Mouse (Mus musculus) midbrain, postnatal 0 days (tissue): ENCODE data around the gene Parvg. TPM values are rescaled to one million over a fixed set of nuclear protein-coding genes. Genes with fewer than 3 reads are reported as not detected.

Experiments used
- ATAC-seq: fragments of 200-750 bp; cut with Nextera tagmentation; 2 replicates; pipeline ENCODE4 v1.8.0; 2017; ENCODE audit warnings: moderate number of reproducible peaks, mild to moderate bottlenecking, moderate TSS enrichment, moderate library complexity; ENCODE audit not compliant: low FRiP score
- DNase-seq: peaks from one replicate; pipeline ENCODE4 v3.0.0-alpha.2; 2015; ENCODE audit warnings: low spot score
- H3K27ac ChIP-seq: fragments of 300-500 bp; sonication (generic); 2 replicates; pipeline ENCODE4 v1.5.1; 2014; ENCODE audit warnings: low read depth, mild to moderate bottlenecking, low read length, mixed read lengths
- H3K27me3 ChIP-seq: fragments of 300-500 bp; sonication (generic); 2 replicates; pipeline ENCODE4 v1.6.1; 2014; ENCODE audit warnings: low read length, control low read depth, mixed read lengths; ENCODE audit not compliant: insufficient read depth
- H3K36me3 ChIP-seq: fragments of 300-500 bp; sonication (generic); 2 replicates; pipeline ENCODE4 v1.6.1; 2014; ENCODE audit warnings: low read length, control low read depth, mixed read lengths; ENCODE audit not compliant: insufficient read depth
- H3K4me1 ChIP-seq: fragments of 300-500 bp; sonication (generic); 2 replicates; pipeline ENCODE4 v1.6.1; 2014; ENCODE audit warnings: mild to moderate bottlenecking, control low read depth, antibody characterized with exemption, low read length, mixed read lengths; ENCODE audit not compliant: insufficient read depth
- H3K4me2 ChIP-seq: fragments of 300-500 bp; sonication (generic); 2 replicates; pipeline ENCODE4 v1.6.1; 2014; ENCODE audit warnings: low read depth, mild to moderate bottlenecking, low read length, mixed read lengths; ENCODE audit not compliant: poor library complexity, severe bottlenecking
- H3K4me3 ChIP-seq: fragments of 300-500 bp; sonication (generic); 2 replicates; pipeline ENCODE4 v1.5.1; 2014; ENCODE audit warnings: low read depth, mild to moderate bottlenecking, low read length, moderate library complexity
- H3K9ac ChIP-seq: fragments of 300-500 bp; sonication (generic); replicated peaks from 2 replicates; pipeline ENCODE4 v1.6.1; 2014; ENCODE audit warnings: mild to moderate bottlenecking, low read length, moderate library complexity, mixed read lengths; ENCODE audit not compliant: poor library complexity, severe bottlenecking
- H3K9me3 ChIP-seq: fragments of 300-500 bp; sonication (generic); 2 replicates; pipeline ENCODE4 v1.6.1; 2016; ENCODE audit warnings: low read length, control low read depth
- CTCF ChIP-seq: IDR thresholded peaks from 2 replicates; pipeline ENCODE4 v1.5.1; 2016; ENCODE audit warnings: antibody characterized with exemption, mild to moderate bottlenecking
- WGBS: fragments of 180-500 bp; shearing (Covaris S2); extraction: QIAGEN DNeasy Blood & Tissue Kit; methylation state at CpG from one replicate; pipeline ENCODE4 v1.1.7; 2014; 5-methylcytosine and 5-hydroxymethylcytosine counted together
- polyA plus RNA-seq: library from polyadenylated mRNA; unstranded; fragments of >200 nt; fragmentation: Nextera tagmentation; extraction: Ambion mirVana; gene quantifications from 2 replicates; pipeline ENCODE4 v1.2.1, GENCODE M21; 2015
- total RNA-seq: library from RNA; depleted of rRNA; stranded (reverse); fragments of >200 nt; gene quantifications from 2 replicates; pipeline ENCODE4 v1.2.3, GENCODE M21; 2014

The Parvg gene
- total and polyA plus RNA-seq, 2 experiments from 2014 or later, result 1.7 TPM

GRCm38 (mm10) chr15:84301026-84301425, 22.8 kb upstream of the Parvg start:
- Histone ChIP-seq H3K9me3 (no peaks in the 10 kb centered on the region), H3K4me2 (no peak overlapping the region), H3K27ac (peak overlapping the region; percentile 63; the same call in 1 of the 2 replicates), H3K9ac (no peak overlapping the region), H3K27me3 (no peaks in the 10 kb centered on the region), H3K4me1 (peaks cover 41% of the 10 kb centered on the region), H3K4me3 (no peak overlapping the region), H3K36me3 (no peaks in the 10 kb centered on the region)
- TF ChIP-seq CTCF, result no peak
- ATAC-seq (no peak), DNase-seq (peak; percentile 79)
- WGBS, result 14% methylated on average over 7 of the region's 7 CpGs

DNA sequence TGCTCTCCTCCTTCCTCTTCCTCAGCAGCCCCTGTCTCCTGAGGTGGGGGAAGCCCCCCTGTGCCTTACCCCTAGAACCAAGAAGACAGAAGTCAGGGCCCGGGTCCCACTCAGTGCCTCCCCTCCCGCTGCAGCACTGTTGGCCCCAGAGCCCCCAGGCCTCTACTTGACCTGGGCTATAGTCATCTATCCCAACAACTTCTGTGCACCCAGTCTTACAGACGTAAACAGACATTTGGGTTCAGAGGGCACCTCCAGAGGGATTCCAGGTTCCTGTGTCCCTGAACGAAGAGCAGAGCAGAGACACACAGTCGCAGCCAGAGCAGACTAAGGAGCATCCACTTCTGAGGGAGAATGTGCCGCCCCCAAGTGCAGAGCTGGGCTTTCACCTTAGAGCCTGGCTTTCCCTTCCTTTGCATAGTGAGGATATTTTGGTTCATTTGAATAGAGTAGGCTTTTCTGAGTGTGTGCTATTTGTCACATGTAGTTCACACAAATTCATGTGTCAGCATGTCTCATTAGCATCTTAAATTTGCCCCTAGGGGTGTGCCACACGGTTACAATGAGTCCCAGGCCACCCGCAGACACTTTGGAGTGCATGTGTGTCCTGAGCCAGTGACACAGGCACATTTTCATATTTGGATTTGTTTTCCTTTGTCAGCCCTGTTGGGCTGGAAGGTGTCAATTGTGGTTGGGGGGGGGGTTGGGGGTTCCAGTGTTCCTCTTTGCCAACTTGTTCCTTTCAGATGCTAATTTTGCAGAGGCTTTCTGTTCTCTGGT, 22.0 kb upstream of the Parvg start:
- no peak for TF ChIP-seq CTCF
- Histone ChIP-seq H3K36me3 (no peaks in the 10 kb centered on the region), H3K27me3 (no peaks in the 10 kb centered on the region), H3K4me3 (no peak overlapping the region), H3K4me2 (no peak overlapping the region), H3K9ac (0 out of 2 replicates have a peak overlapping the region, but pooled peaks have one; percentile 0), H3K9me3 (no peaks in the 10 kb centered on the region), H3K4me1 (peaks cover 41% of the 10 kb centered on the region), H3K27ac (no peak overlapping the region)
- no peak for ATAC-seq
- DNase-seq, result no peak
- 24% methylated on average over 8 of the region's 8 CpGs for WGBS

DNA sequence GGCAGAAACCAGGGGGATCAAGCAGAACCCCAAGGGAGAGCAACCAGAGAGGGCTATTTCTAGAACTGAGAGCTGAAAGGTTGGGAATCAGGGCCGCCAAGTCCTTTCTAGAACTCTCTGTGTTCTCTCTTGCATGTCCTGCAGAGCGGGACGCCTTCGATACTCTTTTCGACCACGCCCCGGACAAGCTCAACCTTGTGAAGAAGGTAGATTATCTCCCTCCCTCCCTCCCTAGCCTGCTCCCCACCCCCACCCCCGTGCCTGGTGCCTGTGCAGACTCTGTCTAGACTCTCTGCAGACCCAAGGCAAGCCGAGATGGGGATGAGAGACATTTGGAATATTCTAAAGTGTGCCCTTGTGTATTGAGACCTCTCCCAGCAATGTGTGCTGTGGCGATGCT, 20.6 kb upstream of the Parvg start:
- WGBS, result 50% methylated on average over 10 of the region's 10 CpGs
- no peak overlapping the region for H3K4me2 ChIP-seq

GRCm38 (mm10) chr15:84305333-84305732, 18.5 kb upstream of the Parvg start:
- no peak overlapping the region for H3K9ac ChIP-seq
- TF ChIP-seq CTCF, result no peak
- H3K4me2 ChIP-seq, result no peak overlapping the region
- H3K9me3 ChIP-seq, result no peaks in the 10 kb centered on the region
- DNase-seq (peak; percentile 44), ATAC-seq (no peak)
- H3K36me3 ChIP-seq, result no peaks in the 10 kb centered on the region
- H3K4me3 ChIP-seq, result no peak overlapping the region
- peaks cover 24% of the 10 kb centered on the region for H3K4me1 ChIP-seq
- no peaks in the 10 kb centered on the region for H3K27me3 ChIP-seq
- WGBS, result 22% methylated on average over 10 of the region's 10 CpGs
- no peak overlapping the region for H3K27ac ChIP-seq

More for the DNA sequence above, 20.6 kb upstream of the Parvg start:
- Histone ChIP-seq H3K27ac (no peak overlapping the region), H3K4me1 (peaks cover 41% of the 10 kb centered on the region), H3K27me3 (no peaks in the 10 kb centered on the region), H3K36me3 (no peaks in the 10 kb centered on the region), H3K9ac (no peak overlapping the region), H3K9me3 (no peaks in the 10 kb centered on the region), H3K4me3 (no peak overlapping the region)
- ATAC-seq (no peak), DNase-seq (no peak)
- no peak for TF ChIP-seq CTCF

- Histone ChIP-seq H3K27ac (0 out of 2 replicates have a peak overlapping the region, but pooled peaks have one; percentile 32), H3K4me3 (no peak overlapping the region), H3K36me3 (no peaks in the 10 kb centered on the region), H3K27me3 (no peaks in the 10 kb centered on the region), H3K4me2 (no peak overlapping the region), H3K9me3 (no peaks in the 10 kb centered on the region), H3K4me1 (0 out of 2 replicates have a peak, but pooled peaks cover 3% of the 10 kb centered on the region), H3K9ac (no peak overlapping the region)
- no peak for ATAC-seq
- TF ChIP-seq CTCF, result no peak
- 61% methylated on average over 11 of the region's 11 CpGs for WGBS
- DNase-seq, result peak; percentile 81
Observed at GRCm38 (mm10) chr15:84310271-84310670, 13.6 kb upstream of the Parvg start.

DNA sequence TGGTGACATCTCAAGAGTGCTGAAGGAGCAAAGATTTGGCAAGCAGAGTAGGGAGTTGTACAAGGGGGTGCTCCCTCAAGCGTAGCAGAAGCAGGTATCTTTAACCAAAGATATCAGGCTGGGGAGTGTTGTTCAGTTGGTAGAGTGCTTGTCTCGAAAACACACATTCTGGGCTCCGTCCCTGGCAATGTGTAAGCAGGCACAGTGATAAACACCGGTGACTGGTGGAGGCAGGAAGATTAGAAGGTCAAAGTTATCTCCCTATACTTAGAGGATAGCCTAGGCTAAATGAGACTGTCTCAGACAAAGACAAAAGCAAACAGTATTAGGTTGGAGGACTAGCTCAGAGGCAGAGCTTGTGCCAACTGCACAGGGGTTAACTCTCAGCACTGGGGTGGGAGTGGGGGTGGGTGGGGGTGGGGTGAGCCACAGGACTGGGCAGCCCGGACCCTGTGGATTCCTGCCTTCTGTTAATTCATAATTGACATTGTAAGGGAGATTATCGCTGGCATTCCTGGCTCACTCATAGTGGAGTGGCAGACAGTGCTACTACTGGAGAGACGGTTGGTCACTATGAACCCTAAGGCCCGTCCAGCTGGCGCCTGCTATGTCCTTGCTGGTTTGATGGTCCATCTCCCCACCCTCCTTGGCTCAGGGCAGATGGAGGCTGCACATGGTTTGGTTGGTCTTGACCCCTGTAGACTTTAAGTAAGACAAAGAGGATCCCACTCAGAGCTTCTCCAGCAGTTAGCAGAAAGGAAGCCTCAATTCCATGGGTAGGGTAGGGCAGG, 12.3 kb upstream of the Parvg start:
- ATAC-seq (no peak), DNase-seq (peak; percentile 47)
- Histone ChIP-seq H3K4me3 (no peak overlapping the region), H3K9me3 (no peaks in the 10 kb centered on the region), H3K36me3 (no peaks in the 10 kb centered on the region), H3K9ac (no peak overlapping the region), H3K27me3 (no peaks in the 10 kb centered on the region), H3K4me2 (no peak overlapping the region), H3K4me1 (0 out of 2 replicates have a peak, but pooled peaks cover 5% of the 10 kb centered on the region), H3K27ac (no peak overlapping the region)
- 74% methylated on average over 9 of the region's 9 CpGs for WGBS
- no peak for TF ChIP-seq CTCF
